Mouse (Mus musculus): ENCODE results near the gene Aldh18a1. TPM values are rescaled to one million over a fixed set of nuclear protein-coding genes. Genes with fewer than 3 reads are reported as not detected.
A peak's percentile ranks its signal among the peaks of the same experiment; 100 is the strongest.
"Not testable (repeated sequence)": the region's sequence is repeated elsewhere in the genome, so short reads cannot be mapped to it uniquely, and the experiment has no call there.

The Aldh18a1 gene
- polyA plus RNA-seq, 1 experiment = 59.5 TPM

DNA sequence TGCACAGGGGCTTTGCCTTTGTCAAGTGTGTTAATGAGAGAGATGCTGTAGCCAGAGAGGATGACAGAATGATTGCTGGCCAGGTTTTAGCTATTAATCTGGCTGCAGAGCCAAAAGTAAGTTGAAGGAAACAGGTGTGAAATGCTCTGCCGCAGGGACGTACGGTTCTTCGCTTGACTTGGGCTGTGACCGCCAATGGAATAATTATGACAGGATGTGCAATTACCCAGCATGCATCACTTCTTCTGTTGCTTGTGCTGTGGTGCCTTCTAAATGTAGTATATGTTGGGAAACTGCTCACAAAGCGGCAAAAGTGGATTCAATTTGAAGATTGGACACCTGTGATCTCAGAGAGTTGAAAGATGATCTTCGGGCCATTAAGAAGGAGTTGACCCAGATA is 27.8 kb upstream of the Aldh18a1 start:
- H3K4me3 ChIP-seq (ENCODE audit: insufficient read depth, poor library complexity, severe bottlenecking) = no peak overlapping the region
- TF ChIP-seq CEBPB (IDR thresholded peaks at IDR 0.05; ENCODE audit: low read depth) = no peak
- TF ChIP-seq USF1 (IDR thresholded peaks at IDR 0.05; ENCODE audit: low read depth) = no peak
- TF ChIP-seq FOSL1 (IDR thresholded peaks at IDR 0.05; ENCODE audit: insufficient read depth, low read length, poor library complexity, severe bottlenecking) = no peak
- no peak for TF ChIP-seq MYOG (IDR thresholded peaks at IDR 0.05; ENCODE audit: control insufficient read depth, extremely low read depth, insufficient read length)
- TF ChIP-seq MAX (IDR thresholded peaks at IDR 0.05) = no peak
- TF ChIP-seq CTCF (IDR thresholded peaks at IDR 0.05; ENCODE audit: control insufficient read depth, insufficient read depth, insufficient read length) = no peak
- no peak for TF ChIP-seq MYOD1 (IDR thresholded peaks at IDR 0.05; ENCODE audit: control insufficient read depth, insufficient read length, low read depth)
- no peaks in the 10 kb centered on the region for H3K27me3 ChIP-seq (ENCODE audit: control insufficient read depth, insufficient read depth, insufficient read length)
- H3ac ChIP-seq (ENCODE audit: control insufficient read depth, insufficient read length, low read depth) = no peak overlapping the region
- no peaks in the 10 kb centered on the region for H3K79me2 ChIP-seq (ENCODE audit: control insufficient read depth, insufficient read depth)
- H3K79me3 ChIP-seq (ENCODE audit: low read depth) = no peaks in the 10 kb centered on the region
- no peaks in the 10 kb centered on the region for H3K36me3 ChIP-seq (ENCODE audit: control insufficient read depth, insufficient read depth)

DNA sequence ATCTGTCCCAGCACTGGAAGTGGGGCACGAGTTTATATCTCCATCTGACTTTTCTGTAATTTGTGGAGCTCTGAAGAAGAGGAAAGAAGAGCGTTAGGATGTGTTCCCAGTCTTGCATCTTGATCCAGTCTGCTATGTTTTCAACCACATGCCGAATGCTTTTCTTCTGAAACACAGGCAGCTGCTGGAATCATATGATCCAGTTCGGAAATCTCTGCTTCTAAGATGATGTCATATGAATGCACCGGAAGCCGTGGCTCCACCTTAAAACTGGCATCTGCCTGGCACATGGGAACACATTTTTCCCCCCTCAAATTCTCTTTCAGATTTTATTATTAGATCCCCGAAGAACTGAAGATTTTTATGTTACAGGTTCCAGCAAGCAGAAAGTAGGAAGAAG is 26.5 kb upstream of the Aldh18a1 start:
- no peaks in the 10 kb centered on the region for H3K27me3 ChIP-seq (ENCODE audit: control insufficient read depth, insufficient read depth, insufficient read length)
- H3K36me3 ChIP-seq (ENCODE audit: control insufficient read depth, insufficient read depth) = no peaks in the 10 kb centered on the region
- peak; percentile 45 for TF ChIP-seq MYOD1 (IDR thresholded peaks at IDR 0.05; ENCODE audit: control insufficient read depth, insufficient read length, low read depth)
- no peak for TF ChIP-seq USF1 (IDR thresholded peaks at IDR 0.05; ENCODE audit: low read depth)
- H3K79me2 ChIP-seq (ENCODE audit: control insufficient read depth, insufficient read depth) = no peaks in the 10 kb centered on the region
- no peak overlapping the region for H3ac ChIP-seq (ENCODE audit: control insufficient read depth, insufficient read length, low read depth)
- H3K4me3 ChIP-seq (ENCODE audit: insufficient read depth, poor library complexity, severe bottlenecking) = no peak overlapping the region
- no peaks in the 10 kb centered on the region for H3K79me3 ChIP-seq (ENCODE audit: low read depth)

DNA sequence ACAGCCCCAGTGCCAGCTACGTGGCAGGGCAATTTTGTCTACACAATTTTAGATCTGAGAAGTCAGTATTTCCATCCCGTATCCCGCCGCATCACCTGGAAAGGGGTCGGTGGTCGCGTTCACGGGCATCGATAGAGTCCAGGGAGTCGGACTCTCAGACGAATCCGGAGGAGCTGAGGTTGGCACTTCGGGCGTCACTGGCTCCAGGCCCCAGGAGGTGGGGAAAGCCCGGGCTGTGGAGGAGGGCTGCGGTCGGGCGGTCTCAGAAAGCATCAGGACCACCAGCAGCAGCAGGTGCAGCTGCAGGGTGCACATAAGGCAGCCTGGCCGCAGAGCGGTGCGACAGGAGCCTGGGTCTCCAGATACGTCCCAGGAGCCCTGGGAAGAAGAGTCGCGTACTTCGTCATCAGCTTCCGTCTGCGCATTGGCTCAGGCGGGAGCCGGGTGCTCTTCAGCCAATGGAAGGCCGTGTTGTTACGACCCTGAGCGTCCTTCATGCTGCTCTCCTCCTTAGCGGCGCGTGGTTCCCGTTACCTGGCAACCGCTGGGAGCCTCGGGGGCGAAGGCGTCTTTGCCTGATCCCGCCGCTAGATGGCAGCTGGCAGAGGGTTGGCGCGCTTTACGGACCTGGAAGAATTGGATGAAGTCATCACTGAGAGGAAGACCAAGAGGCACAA is 23.7 kb upstream of the Aldh18a1 start, which contains the start of the genes Tctn3 and Entpd1:
TSS of gene Tctn3 (minus strand) at position 404 of the 677 bp plus-strand sequence.
TSS of gene Entpd1 (plus strand) at position 537 of the 677 bp plus-strand sequence.
- Histone ChIP-seq H3K36me3 (ENCODE audit: control insufficient read depth, insufficient read depth) (peaks cover 9% of the 10 kb centered on the region), H3K27me3 (ENCODE audit: control insufficient read depth, insufficient read depth, insufficient read length) (no peaks in the 10 kb centered on the region), H3K4me3 (ENCODE audit: insufficient read depth, poor library complexity, severe bottlenecking) (peak within 1 kb of the TSS; percentile 75), H3K79me2 (ENCODE audit: control insufficient read depth, insufficient read depth) (no peaks in the 10 kb centered on the region), H3ac (ENCODE audit: control insufficient read depth, insufficient read length, low read depth) (peak within 1 kb of the TSS; percentile 44), H3K79me3 (ENCODE audit: low read depth) (no peaks in the 10 kb centered on the region)
- TF ChIP-seq MAX (IDR thresholded peaks at IDR 0.05) (peak; percentile 62), FOSL1 (IDR thresholded peaks at IDR 0.05; ENCODE audit: insufficient read depth, low read length, poor library complexity, severe bottlenecking) (no peak), MYOG (IDR thresholded peaks at IDR 0.05; ENCODE audit: control insufficient read depth, extremely low read depth, insufficient read length) (no peak), CTCF (IDR thresholded peaks at IDR 0.05; ENCODE audit: control insufficient read depth, insufficient read depth, insufficient read length) (peak; percentile 90)

DNA sequence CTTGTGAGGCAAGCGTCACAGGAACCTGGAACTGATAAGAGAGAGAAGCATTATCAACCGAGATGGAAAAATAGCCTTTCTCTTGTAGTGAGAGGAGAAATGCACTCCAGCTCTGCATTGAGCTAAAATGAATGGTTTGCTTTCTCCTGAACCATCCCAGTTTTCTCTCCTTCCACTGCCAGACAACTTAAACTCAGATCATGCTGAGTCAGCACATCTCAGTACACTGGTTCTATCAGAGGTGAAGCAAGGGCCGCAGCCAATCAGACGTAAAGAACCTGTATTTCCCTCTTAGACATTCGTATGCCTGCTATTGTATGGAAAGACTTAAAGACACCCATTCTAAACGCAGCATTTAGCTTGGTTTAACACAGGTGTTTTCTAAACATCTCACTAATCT is 19.4 kb upstream of the Aldh18a1 start:
- Histone ChIP-seq H3K79me3 (ENCODE audit: low read depth) (no peaks in the 10 kb centered on the region), H3ac (ENCODE audit: control insufficient read depth, insufficient read length, low read depth) (no peak overlapping the region), H3K79me2 (ENCODE audit: control insufficient read depth, insufficient read depth) (no peaks in the 10 kb centered on the region), H3K36me3 (ENCODE audit: control insufficient read depth, insufficient read depth) (peaks cover 14% of the 10 kb centered on the region), H3K4me3 (ENCODE audit: insufficient read depth, poor library complexity, severe bottlenecking) (no peak overlapping the region), H3K27me3 (ENCODE audit: control insufficient read depth, insufficient read depth, insufficient read length) (no peaks in the 10 kb centered on the region)
- TF ChIP-seq FOSL1 (IDR thresholded peaks at IDR 0.05; ENCODE audit: insufficient read depth, low read length, poor library complexity, severe bottlenecking) = no peak
- TF ChIP-seq CTCF (IDR thresholded peaks at IDR 0.05; ENCODE audit: control insufficient read depth, insufficient read depth, insufficient read length) = no peak
- no peak for TF ChIP-seq MYOD1 (IDR thresholded peaks at IDR 0.05; ENCODE audit: control insufficient read depth, insufficient read length, low read depth)
- TF ChIP-seq MYOG (IDR thresholded peaks at IDR 0.05; ENCODE audit: control insufficient read depth, extremely low read depth, insufficient read length) = no peak
- TF ChIP-seq CEBPB (IDR thresholded peaks at IDR 0.05; ENCODE audit: low read depth) = no peak
- no peak for TF ChIP-seq USF1 (IDR thresholded peaks at IDR 0.05; ENCODE audit: low read depth)
- TF ChIP-seq MAX (IDR thresholded peaks at IDR 0.05) = no peak

DNA sequence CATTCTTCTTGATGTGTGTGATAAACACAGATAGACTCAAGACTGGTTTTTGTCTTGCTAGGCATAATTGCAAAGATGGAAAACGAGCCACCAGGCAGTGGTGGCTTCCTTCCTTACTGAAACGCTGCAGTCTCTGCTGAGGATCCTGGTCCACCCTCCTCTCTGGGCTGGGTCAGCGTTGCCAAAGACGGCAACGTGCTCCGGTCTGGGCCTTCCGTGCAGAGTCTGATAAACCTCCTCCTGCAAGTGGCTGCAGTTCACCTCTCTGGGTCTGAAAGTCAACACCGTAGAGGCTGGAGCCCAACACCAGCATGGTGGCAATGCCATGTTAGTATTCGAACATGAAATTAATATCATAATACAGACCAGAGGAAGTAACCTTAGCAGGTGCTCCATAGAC is 16.9 kb upstream of the Aldh18a1 start:
- H3K27me3 ChIP-seq (ENCODE audit: control insufficient read depth, insufficient read depth, insufficient read length) = no peaks in the 10 kb centered on the region
- TF ChIP-seq MYOG (IDR thresholded peaks at IDR 0.05; ENCODE audit: control insufficient read depth, extremely low read depth, insufficient read length) (no peak), USF1 (IDR thresholded peaks at IDR 0.05; ENCODE audit: low read depth) (no peak), MAX (IDR thresholded peaks at IDR 0.05) (no peak), MYOD1 (IDR thresholded peaks at IDR 0.05; ENCODE audit: control insufficient read depth, insufficient read length, low read depth) (no peak), FOSL1 (IDR thresholded peaks at IDR 0.05; ENCODE audit: insufficient read depth, low read length, poor library complexity, severe bottlenecking) (no peak), CEBPB (IDR thresholded peaks at IDR 0.05; ENCODE audit: low read depth) (no peak), CTCF (IDR thresholded peaks at IDR 0.05; ENCODE audit: control insufficient read depth, insufficient read depth, insufficient read length) (no peak)
- no peak overlapping the region for H3K4me3 ChIP-seq (ENCODE audit: insufficient read depth, poor library complexity, severe bottlenecking)
- no peak overlapping the region for H3ac ChIP-seq (ENCODE audit: control insufficient read depth, insufficient read length, low read depth)
- peaks cover 14% of the 10 kb centered on the region for H3K36me3 ChIP-seq (ENCODE audit: control insufficient read depth, insufficient read depth)
- no peaks in the 10 kb centered on the region for H3K79me3 ChIP-seq (ENCODE audit: low read depth)
- no peaks in the 10 kb centered on the region for H3K79me2 ChIP-seq (ENCODE audit: control insufficient read depth, insufficient read depth)

DNA sequence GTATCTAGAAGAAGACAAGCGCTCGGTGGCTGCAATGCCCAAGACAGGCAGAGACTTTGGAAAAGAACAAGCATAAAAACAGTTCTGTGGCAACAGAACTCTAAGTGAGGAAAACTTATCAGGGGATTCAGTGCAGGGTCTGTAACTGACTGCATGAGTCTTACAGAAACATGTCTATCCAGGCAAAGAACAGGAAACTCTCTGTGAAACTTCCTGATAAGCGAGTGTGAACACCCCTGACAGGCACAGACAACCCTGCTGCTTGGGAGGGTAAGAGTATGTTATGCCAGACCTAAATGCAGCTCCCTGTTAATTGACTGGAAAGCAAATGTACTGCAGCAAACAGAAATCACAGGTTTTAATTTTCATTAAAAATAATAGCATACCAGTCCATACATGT is 13.6 kb upstream of the Aldh18a1 start:
- TF ChIP-seq MYOG (IDR thresholded peaks at IDR 0.05; ENCODE audit: control insufficient read depth, extremely low read depth, insufficient read length) = no peak
- no peak for TF ChIP-seq CTCF (IDR thresholded peaks at IDR 0.05; ENCODE audit: control insufficient read depth, insufficient read depth, insufficient read length)
- TF ChIP-seq USF1 (IDR thresholded peaks at IDR 0.05; ENCODE audit: low read depth) = no peak
- TF ChIP-seq MYOD1 (IDR thresholded peaks at IDR 0.05; ENCODE audit: control insufficient read depth, insufficient read length, low read depth) = no peak
- TF ChIP-seq FOSL1 (IDR thresholded peaks at IDR 0.05; ENCODE audit: insufficient read depth, low read length, poor library complexity, severe bottlenecking) = no peak
- no peak for TF ChIP-seq CEBPB (IDR thresholded peaks at IDR 0.05; ENCODE audit: low read depth)
- no peak for TF ChIP-seq MAX (IDR thresholded peaks at IDR 0.05)
- Histone ChIP-seq H3K27me3 (ENCODE audit: control insufficient read depth, insufficient read depth, insufficient read length) (no peaks in the 10 kb centered on the region), H3K79me3 (ENCODE audit: low read depth) (no peaks in the 10 kb centered on the region), H3K36me3 (ENCODE audit: control insufficient read depth, insufficient read depth) (peaks cover 5% of the 10 kb centered on the region), H3K4me3 (ENCODE audit: insufficient read depth, poor library complexity, severe bottlenecking) (no peak overlapping the region), H3K79me2 (ENCODE audit: control insufficient read depth, insufficient read depth) (no peaks in the 10 kb centered on the region), H3ac (ENCODE audit: control insufficient read depth, insufficient read length, low read depth) (no peak overlapping the region)

DNA sequence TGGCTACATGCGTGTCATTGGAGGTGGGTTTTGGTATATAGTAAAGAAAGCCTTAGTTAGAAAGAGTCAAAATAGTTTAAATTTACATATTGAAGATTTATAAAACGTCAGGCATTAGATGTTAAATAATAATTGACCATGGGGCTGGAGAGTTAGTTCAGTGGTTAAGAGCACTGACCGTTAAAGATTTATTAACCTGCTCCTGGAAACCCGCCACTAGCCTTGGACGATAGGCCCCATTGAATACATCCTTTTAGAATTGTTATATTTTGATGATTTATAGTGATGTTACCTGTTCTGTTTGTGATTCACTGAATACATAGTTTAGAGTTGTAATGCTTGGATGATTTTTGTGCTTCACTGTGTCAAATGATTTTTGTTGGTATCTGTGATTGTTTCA is 12.6 kb upstream of the Aldh18a1 start:
- not testable (repeated sequence) for H3K27me3 ChIP-seq (ENCODE audit: control insufficient read depth, insufficient read depth, insufficient read length); H3K4me3 ChIP-seq (ENCODE audit: insufficient read depth, poor library complexity, severe bottlenecking); H3K79me3 ChIP-seq (ENCODE audit: low read depth); H3ac ChIP-seq (ENCODE audit: control insufficient read depth, insufficient read length, low read depth); H3K79me2 ChIP-seq (ENCODE audit: control insufficient read depth, insufficient read depth); H3K36me3 ChIP-seq (ENCODE audit: control insufficient read depth, insufficient read depth)
